Mouse (Mus musculus) cortical plate, adult 2 months (tissue): ENCODE data around the gene Catsper1.

Experiments used
- CTCF ChIP-seq: fragments of 200-500 bp; IDR thresholded peaks from 2 replicates; pipeline ENCODE4 v1.5.1; 2011; ENCODE audit warnings: mild to moderate bottlenecking, control low read depth, low read length; ENCODE audit not compliant: insufficient read depth; ENCODE audit errors: extremely low read depth
- POLR2A ChIP-seq: fragments of 200-500 bp; IDR thresholded peaks from 2 replicates; pipeline ENCODE4 v1.6.1; 2011; ENCODE audit warnings: mild to moderate bottlenecking, low read length, control low read depth; ENCODE audit not compliant: insufficient read depth; ENCODE audit errors: extremely low read depth

GRCm38 (mm10) chr19:5389647-5390046 lies 54.1 kb downstream of the Catsper1 start:
- TF ChIP-seq POLR2A (no peak), CTCF (no peak)
